Mouse (Mus musculus) gastrocnemius, postnatal 14 days (tissue): Measurements from ENCODE around the gene Nav1. TPM values are rescaled to one million over a fixed set of nuclear protein-coding genes. Genes with fewer than 3 reads are reported as not detected.

Experiments
- DNase-seq: peaks from one replicate; pipeline ENCODE4 v3.0.0; 2021; ENCODE audit warnings: mixed read lengths
- intact Hi-C: fragments of 180-260 bp; cut with DNase I; formaldehyde crosslinking; loops from one replicate; pipeline ENCODE4 v1.15.1; 2025; ENCODE audit warnings: low total_unique reads
- microRNA-seq, 2 experiments: library from miRNA; unstranded; fragments of <30 nt; microRNA quantifications; one replicate each; pipeline ENCODE4 v1.2.0; 2021
- total RNA-seq, 2 experiments: library from RNA; stranded (reverse); gene quantifications; 2 replicates each; pipeline ENCODE4 v1.2.3; 2021

Gene Nav1
- total RNA-seq, 2 experiments from 2014 or later, result 13.6 to 15.6 TPM

DNA sequence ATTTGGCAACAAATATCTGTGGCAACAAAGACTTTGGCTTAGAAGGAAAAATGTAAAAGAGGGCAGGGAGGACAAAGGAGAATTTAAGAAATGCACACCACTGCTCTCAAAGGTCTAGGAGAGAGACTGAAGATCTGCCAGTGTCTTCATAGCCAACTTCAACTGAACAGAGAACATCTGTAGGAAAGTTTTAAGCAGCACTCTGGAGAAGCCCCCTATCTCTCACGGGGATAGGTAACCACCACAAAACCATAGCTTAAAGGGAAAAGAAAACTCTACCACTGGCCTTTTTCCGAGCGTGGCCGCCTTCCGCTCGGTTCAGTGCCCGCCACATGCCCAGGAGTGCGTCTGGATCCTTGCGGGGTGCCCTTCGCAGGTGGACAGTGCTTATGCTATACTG, 180.4 kb downstream of the Nav1 start:
- no peak for DNase-seq
- intact Hi-C loops, result loop anchor here (2.0 kb wide), 1 partner anchor 46 kb away; no protein-coding TSS in a partner anchor

DNA sequence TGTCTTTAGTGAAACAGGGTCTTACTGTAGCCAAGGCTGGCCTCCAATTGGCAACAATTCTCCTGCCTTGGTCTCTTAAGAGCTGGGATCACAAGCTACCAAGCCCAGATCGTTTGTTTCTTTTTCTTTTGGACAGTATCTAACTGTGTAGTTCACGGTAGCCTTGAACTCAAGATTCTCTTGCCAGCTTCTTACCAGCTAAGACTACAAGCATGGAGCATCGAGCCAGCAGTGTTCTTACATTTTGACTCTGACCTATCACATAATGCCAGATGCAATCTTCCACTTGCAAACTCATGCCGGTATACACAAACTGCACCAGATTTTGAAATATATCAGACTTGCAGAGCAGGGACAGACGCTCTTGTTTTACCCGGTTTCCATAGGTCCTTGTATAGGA, 184.3 kb downstream of the Nav1 start:
- intact Hi-C loops, result no loop called here
- DNase-seq, result no peak

DNA sequence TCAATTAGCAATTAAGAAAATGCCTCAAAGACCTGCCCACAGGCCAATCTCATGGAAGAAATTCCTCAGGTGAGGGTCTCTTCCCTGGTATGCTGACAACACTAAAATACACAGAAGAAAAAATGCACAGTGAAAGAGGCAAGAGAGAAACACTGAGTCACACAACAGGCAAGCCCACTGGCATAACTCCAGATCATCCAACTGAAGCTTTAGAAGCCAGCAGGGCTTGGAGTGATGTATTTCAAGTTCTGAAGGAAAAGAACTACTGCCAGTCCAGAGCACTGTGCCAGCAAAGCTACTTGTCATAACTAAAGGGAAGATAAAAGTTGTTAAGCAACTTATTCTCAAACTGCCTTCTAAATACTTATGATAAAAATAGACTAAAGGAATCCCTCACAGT, 193.1 kb downstream of the Nav1 start:
- no peak for DNase-seq
- intact Hi-C loops, result no loop called here

DNA sequence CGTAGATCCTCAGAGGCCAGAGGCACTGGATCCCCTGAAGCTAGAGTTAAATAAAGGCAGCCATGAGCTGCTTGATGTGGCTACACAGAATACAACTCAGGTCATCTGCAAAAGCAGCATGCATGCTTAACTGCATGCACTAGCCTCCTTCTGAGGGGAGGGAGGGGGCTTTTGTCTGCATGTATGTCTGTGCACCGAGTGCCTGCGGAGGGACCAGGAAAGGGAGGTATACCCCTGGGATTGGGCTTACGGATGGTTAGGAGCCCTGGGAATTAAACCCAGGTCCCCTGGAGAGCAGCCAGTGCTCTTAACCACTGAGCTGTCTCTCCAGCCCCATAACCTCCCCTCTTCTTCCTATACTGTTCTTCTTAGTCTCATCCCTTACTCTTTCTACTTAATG, 195.0 kb downstream of the Nav1 start:
- no peak for DNase-seq
- intact Hi-C loops, result no loop called here

DNA sequence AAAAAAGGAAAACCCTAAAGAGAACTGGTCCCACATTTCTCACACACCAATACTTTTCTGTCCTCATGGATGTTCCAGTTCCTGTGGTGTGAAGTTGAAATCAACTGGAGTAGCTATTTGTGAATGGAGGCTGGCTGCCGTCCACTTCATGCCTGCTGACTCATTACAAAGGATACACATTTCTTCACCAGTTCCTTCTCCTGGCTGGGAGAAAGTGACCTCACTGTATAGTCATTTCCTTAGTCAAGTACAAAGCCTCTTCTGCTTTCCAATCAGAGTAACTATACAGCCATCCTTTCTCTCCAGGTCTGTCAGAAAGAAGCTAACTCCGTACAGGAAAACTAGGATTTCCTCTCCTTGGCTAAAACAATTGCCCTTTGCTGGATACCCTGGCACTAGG, 196.1 kb downstream of the Nav1 start:
- intact Hi-C loops, result no loop called here

DNA sequence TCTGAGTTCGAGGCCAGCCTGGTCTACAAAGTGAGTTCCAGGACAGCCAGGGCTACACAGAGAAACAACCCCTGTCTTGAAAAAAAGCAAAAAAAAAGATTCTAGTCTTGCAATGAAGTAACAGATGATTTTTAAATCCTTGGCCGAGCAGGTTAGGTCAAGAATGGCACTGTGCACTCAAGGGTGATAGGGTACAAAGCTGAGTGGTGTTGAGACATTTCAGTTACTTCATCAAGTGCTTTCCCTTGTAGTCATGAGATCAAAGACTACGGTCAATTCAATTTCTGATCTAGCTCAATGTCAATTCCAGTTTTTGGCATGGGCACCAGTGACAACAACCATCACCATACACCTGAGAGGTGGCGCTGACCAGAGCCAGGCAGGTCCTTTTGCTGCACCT, 198.1 kb downstream of the Nav1 start:
- intact Hi-C loops, result no loop called here
- no peak for DNase-seq

More for the DNA sequence above, 196.1 kb downstream of the Nav1 start:
- DNase-seq, result peak; percentile 72

DNA sequence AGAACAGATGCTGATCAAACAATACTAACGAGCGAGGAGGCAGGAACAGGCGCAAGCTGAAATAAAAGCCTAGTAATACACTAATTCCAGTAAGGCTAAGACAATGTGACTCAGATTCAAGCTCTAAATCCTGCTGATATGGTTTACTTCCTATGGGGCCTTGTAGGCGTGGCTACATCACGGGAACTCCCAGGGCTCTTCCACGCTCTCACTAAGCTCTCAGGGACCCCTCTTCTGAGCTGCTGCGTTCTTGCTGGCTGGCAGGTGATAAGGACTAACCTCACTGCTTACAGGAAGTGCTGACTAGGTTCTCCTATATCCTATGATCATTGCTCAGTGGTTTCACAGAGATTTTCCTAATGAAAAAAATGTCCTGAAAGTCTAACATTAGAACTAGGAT, 201.7 kb downstream of the Nav1 start:
- no peak for DNase-seq

DNA sequence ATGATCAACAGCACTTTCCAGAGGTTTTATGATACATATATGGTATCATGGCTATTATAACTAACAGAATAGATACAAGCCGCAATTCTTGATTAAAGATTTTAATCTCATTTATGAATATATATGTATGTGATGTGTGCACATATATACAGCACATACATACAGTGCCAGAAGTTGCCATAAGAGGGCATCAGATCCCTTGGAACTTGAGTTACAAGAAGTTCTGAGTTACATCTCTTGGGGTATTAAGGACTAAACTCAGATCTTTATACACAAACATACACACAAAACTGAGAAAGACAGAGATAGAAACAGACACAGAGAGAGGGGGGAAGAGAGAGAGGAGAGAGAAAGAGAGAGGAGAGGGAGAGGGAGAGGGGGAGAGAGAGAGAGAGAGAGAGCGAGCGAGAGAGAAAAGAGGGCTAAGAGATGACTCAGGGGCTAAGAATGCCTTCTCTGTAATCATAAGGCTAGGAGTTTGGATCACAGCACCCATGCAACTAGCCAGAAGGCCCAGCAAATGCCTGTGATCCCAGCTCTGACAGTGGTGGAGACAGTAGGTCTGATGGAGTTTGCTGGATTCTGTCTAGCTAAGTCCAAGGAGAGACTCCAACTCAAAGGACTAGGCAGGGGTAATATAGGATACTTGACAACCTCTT, 205.5 kb downstream of the Nav1 start:
- DNase-seq, result no peak
- intact Hi-C loops, result no loop called here

More for the DNA sequence above, 201.7 kb downstream of the Nav1 start:
- intact Hi-C loops, result no loop called here

DNA sequence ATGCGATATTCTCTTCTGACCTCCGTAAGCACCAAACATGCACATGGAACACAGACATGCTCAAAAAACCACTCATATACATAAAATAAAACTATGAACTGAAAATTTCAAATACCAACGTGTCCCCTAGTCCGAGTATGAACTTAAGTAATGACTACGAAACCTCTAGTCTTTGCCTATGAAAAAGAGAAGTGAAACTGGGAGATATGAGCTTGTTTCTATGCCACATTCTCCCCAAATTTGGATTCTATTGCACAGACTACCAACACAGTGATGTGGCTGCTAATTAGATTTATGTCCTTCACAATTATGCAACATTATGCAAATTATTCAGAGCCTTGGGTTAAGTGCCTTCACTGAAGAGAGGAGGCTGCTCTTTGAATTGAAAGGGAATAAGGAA, 207.6 kb downstream of the Nav1 start:
- intact Hi-C loops, result no loop called here
- no peak for DNase-seq

DNA sequence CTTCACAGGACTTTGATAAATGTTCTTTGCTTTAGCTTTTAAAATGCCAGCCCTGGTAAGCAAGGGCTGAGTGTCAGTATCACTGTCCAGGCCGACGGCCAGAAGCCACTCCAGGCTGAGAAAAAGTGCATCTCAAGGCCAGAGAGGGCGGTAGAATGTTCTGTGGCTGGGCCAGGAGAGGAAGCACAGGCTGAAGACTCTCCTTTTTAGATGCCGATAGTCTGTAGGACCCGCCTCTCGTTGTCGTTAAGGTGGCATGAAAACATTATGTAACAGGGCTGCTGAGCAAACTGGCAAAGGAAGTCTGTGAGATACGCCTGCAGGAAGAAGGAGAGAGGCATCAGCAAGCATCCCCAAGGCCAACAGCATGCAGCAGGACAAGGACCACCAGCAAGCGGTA, 221.9 kb downstream of the Nav1 start:
- DNase-seq, result peak; percentile 23
- intact Hi-C loops, result no loop called here

Small RNAs within 50 kb of the gene (microRNA-seq; reads per million reads assigned to microRNA genes)
- gene Mir1231, result 0 to 0.64 reads per million in 2 experiments

Other genes starting within 250 kb of the Nav1 start
- 100 to 1,000 TPM; 223 to 271 TPM for gene Shisa4, start 232.1 kb downstream of the Nav1 start, total RNA-seq
- gene Ipo9, start 176.8 kb downstream of the Nav1 start, total RNA-seq, result 10 to 100 TPM; 36.6 to 37.4 TPM
- 10 to 100 TPM; 40.6 to 53.4 TPM for gene Csrp1, start 112.8 kb upstream of the Nav1 start, total RNA-seq
- gene Phlda3, start 158.8 kb upstream of the Nav1 start, total RNA-seq, result 10 to 100 TPM; 25.4 to 39.5 TPM
- 100 to 1,000 TPM; 204 to 373 TPM for gene Tnni1, start 172.1 kb upstream of the Nav1 start, total RNA-seq
- gene Lad1, start 211.3 kb upstream of the Nav1 start, total RNA-seq, result under 1 TPM; 0.16 to 0.22 TPM
- gene Tnnt2, start 229.1 kb upstream of the Nav1 start, total RNA-seq, result 10 to 100 TPM; 22.8 to 27.9 TPM